Mouse (Mus musculus): ENCODE results near the gene Kcnj4. TPM values are rescaled to one million over a fixed set of nuclear protein-coding genes. Genes with fewer than 3 reads are reported as not detected.

The Kcnj4 gene
- polyA plus RNA-seq, 1 experiment from 2014 or later = 0.09 TPM

GRCm38 (mm10) chr15:79445786-79446654 lies 59.0 kb downstream of the Kcnj4 start:
- Histone ChIP-seq H3K27me3 (no peaks in the 10 kb centered on the region), H3K4me3 (no peak overlapping the region), H3K27ac (no peak overlapping the region), H3K9ac (no peak overlapping the region), H3K4me2 (no peak overlapping the region), H3K4me1 (peaks cover 13% of the 10 kb centered on the region), H3K9me3 (no peaks in the 10 kb centered on the region), H3K36me3 (no peaks in the 10 kb centered on the region)
- WGBS = 77% methylated on average over 8 of the region's 8 CpGs
- ATAC-seq (ENCODE audit: borderline replicate concordance, extremely low read depth, low FRiP score, low TSS enrichment) = no peak

- H3K27ac ChIP-seq = no peak overlapping the region
- no peaks in the 10 kb centered on the region for H3K9me3 ChIP-seq
- no peaks in the 10 kb centered on the region for H3K36me3 ChIP-seq
- H3K9ac ChIP-seq = no peak overlapping the region
- no peak for ATAC-seq (ENCODE audit: borderline replicate concordance, extremely low read depth, low FRiP score, low TSS enrichment)
- no peak overlapping the region for H3K4me3 ChIP-seq
- peaks cover 32% of the 10 kb centered on the region for H3K4me1 ChIP-seq
- WGBS = 52% methylated on average over 7 of the region's 7 CpGs
- H3K4me2 ChIP-seq = no peak overlapping the region
- H3K27me3 ChIP-seq = no peaks in the 10 kb centered on the region
Measured at GRCm38 (mm10) chr15:79443856-79444410, 61.1 kb downstream of the Kcnj4 start.

- Histone ChIP-seq H3K27ac (no peak overlapping the region), H3K4me1 (peaks cover 41% of the 10 kb centered on the region), H3K27me3 (no peaks in the 10 kb centered on the region), H3K4me3 (no peak overlapping the region), H3K9ac (no peak overlapping the region), H3K9me3 (no peaks in the 10 kb centered on the region), H3K4me2 (peak overlapping the region; percentile 75; the same call in 1 of the 2 replicates), H3K36me3 (no peaks in the 10 kb centered on the region)
- 83% methylated on average over 9 of the region's 9 CpGs for WGBS
- no peak for ATAC-seq (ENCODE audit: borderline replicate concordance, extremely low read depth, low FRiP score, low TSS enrichment)
Measured at GRCm38 (mm10) chr15:79442961-79443518, 62.0 kb downstream of the Kcnj4 start.

GRCm38 (mm10) chr15:79442257-79442611 lies 62.8 kb downstream of the Kcnj4 start:
- Histone ChIP-seq H3K27me3 (no peaks in the 10 kb centered on the region), H3K4me1 (peaks cover 49% of the 10 kb centered on the region), H3K4me3 (peak overlapping the region; percentile 90), H3K9me3 (no peaks in the 10 kb centered on the region), H3K4me2 (peak overlapping the region; percentile 75), H3K27ac (peak overlapping the region; percentile 98), H3K9ac (peak overlapping the region; percentile 96), H3K36me3 (peaks cover 8% of the 10 kb centered on the region)
- no peak for ATAC-seq (ENCODE audit: borderline replicate concordance, extremely low read depth, low FRiP score, low TSS enrichment)
- WGBS = 5% methylated on average over 6 of the region's 6 CpGs

- WGBS = under 1% methylated on average over 104 of the region's 107 CpGs
Measured at GRCm38 (mm10) chr15:79441331-79442256, 63.4 kb downstream of the Kcnj4 start.

GRCm38 (mm10) chr15:79440651-79441330 lies 64.2 kb downstream of the Kcnj4 start:
- ATAC-seq (ENCODE audit: borderline replicate concordance, extremely low read depth, low FRiP score, low TSS enrichment) = no peak
- Histone ChIP-seq H3K9me3 (no peaks in the 10 kb centered on the region), H3K36me3 (peaks cover 21% of the 10 kb centered on the region), H3K27me3 (no peaks in the 10 kb centered on the region), H3K4me1 (peaks cover 63% of the 10 kb centered on the region), H3K4me2 (peak overlapping the region; percentile 75), H3K9ac (peak overlapping the region; percentile 96), H3K27ac (peak overlapping the region; percentile 98), H3K4me3 (peak overlapping the region; percentile 90)
- 4% methylated on average over 11 of the region's 11 CpGs for WGBS

More at GRCm38 (mm10) chr15:79441331-79442256, 63.4 kb downstream of the Kcnj4 start:
- peak overlapping the region; percentile 96 for H3K9ac ChIP-seq
- H3K4me1 ChIP-seq = peaks cover 55% of the 10 kb centered on the region
- peak; percentile 46; the same call in 1 of the 2 replicates for ATAC-seq (ENCODE audit: borderline replicate concordance, extremely low read depth, low FRiP score, low TSS enrichment)
- H3K27me3 ChIP-seq = no peaks in the 10 kb centered on the region
- no peaks in the 10 kb centered on the region for H3K9me3 ChIP-seq
- H3K27ac ChIP-seq = peak overlapping the region; percentile 98
- peaks cover 13% of the 10 kb centered on the region for H3K36me3 ChIP-seq
- H3K4me3 ChIP-seq = peak overlapping the region; percentile 90
- H3K4me2 ChIP-seq = peak overlapping the region; percentile 75

- Histone ChIP-seq H3K4me1 (peaks cover 69% of the 10 kb centered on the region), H3K27ac (peak overlapping the region; percentile 35), H3K4me3 (peak overlapping the region; percentile 90), H3K9ac (peak overlapping the region; percentile 96), H3K4me2 (peak overlapping the region; percentile 75), H3K27me3 (no peaks in the 10 kb centered on the region), H3K36me3 (peaks cover 23% of the 10 kb centered on the region), H3K9me3 (no peaks in the 10 kb centered on the region)
- no peak for ATAC-seq (ENCODE audit: borderline replicate concordance, extremely low read depth, low FRiP score, low TSS enrichment)
- WGBS = 59% methylated on average over 4 of the region's 4 CpGs
Measured at GRCm38 (mm10) chr15:79440223-79440622, 64.8 kb downstream of the Kcnj4 start.

GRCm38 (mm10) chr15:79439386-79439785 lies 65.7 kb downstream of the Kcnj4 start:
- Histone ChIP-seq H3K9ac (0 out of 2 replicates have a peak overlapping the region, but pooled peaks have one; percentile 10), H3K36me3 (peaks cover 28% of the 10 kb centered on the region), H3K4me2 (peak overlapping the region; percentile 75), H3K27me3 (no peaks in the 10 kb centered on the region), H3K9me3 (no peaks in the 10 kb centered on the region), H3K4me1 (peaks cover 77% of the 10 kb centered on the region), H3K4me3 (no peak overlapping the region), H3K27ac (no peak overlapping the region)
- 70% methylated on average over 4 of the region's 4 CpGs for WGBS
- no peak for ATAC-seq (ENCODE audit: borderline replicate concordance, extremely low read depth, low FRiP score, low TSS enrichment)

- Histone ChIP-seq H3K36me3 (peaks cover 34% of the 10 kb centered on the region), H3K27ac (peak overlapping the region; percentile 12; the same call in 1 of the 2 replicates), H3K9ac (0 out of 2 replicates have a peak overlapping the region, but pooled peaks have one; percentile 10), H3K9me3 (no peaks in the 10 kb centered on the region), H3K27me3 (no peaks in the 10 kb centered on the region), H3K4me3 (no peak overlapping the region), H3K4me1 (peaks cover 76% of the 10 kb centered on the region), H3K4me2 (peak overlapping the region; percentile 7)
- no peak for ATAC-seq (ENCODE audit: borderline replicate concordance, extremely low read depth, low FRiP score, low TSS enrichment)
- WGBS = 50% methylated on average over 8 of the region's 8 CpGs
Measured at GRCm38 (mm10) chr15:79438816-79439215, 66.2 kb downstream of the Kcnj4 start.

GRCm38 (mm10) chr15:79438209-79438810 lies 66.7 kb downstream of the Kcnj4 start:
- WGBS = 71% methylated on average over 6 of the region's 6 CpGs
- H3K4me2 ChIP-seq = peak overlapping the region; percentile 7
- H3K27ac ChIP-seq = peak overlapping the region; percentile 12; the same call in 1 of the 2 replicates
- no peak for ATAC-seq (ENCODE audit: borderline replicate concordance, extremely low read depth, low FRiP score, low TSS enrichment)
- 0 out of 2 replicates have a peak overlapping the region, but pooled peaks have one; percentile 10 for H3K9ac ChIP-seq
- H3K4me1 ChIP-seq = peaks cover 78% of the 10 kb centered on the region
- H3K36me3 ChIP-seq = peaks cover 35% of the 10 kb centered on the region
- H3K4me3 ChIP-seq = no peak overlapping the region
- H3K27me3 ChIP-seq = no peaks in the 10 kb centered on the region
- H3K9me3 ChIP-seq = no peaks in the 10 kb centered on the region
